Mouse (Mus musculus): ENCODE measurements around the gene Reln.

Reln gene

DNA sequence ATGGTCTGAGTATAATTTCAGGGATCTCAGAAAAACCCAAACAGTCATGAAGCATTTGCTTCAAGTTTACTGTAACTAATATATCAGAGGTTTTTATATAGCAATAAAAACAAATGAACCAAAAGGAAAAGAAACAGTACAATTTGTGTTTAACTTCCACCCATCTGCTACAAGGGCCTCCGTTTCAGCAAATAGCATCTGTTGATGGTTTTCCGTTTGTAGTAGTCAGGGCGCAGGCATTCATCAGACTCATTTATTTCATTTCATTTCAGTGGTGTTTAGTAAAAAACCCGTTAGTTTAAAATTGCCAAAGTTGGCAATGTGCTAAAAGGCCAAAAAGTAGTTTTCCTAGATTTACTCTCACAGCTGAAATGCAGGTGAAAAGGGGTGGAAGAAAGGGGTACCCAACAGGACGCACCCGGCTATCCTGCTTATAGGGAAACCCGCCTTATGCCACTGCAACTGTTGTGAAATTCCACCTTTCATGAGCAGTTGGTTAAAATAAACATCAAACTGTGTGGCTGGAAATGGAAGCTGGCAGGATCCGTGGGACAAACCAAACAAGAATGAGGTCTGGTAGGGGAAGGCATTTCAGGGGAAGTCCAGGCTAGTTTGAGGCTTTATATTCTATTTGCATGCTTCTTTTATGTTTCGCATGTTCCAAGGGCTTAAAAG lies 237.6 kb downstream of the Reln start:
- no peak for DNase-seq (ENCODE audit: low spot score)

DNA sequence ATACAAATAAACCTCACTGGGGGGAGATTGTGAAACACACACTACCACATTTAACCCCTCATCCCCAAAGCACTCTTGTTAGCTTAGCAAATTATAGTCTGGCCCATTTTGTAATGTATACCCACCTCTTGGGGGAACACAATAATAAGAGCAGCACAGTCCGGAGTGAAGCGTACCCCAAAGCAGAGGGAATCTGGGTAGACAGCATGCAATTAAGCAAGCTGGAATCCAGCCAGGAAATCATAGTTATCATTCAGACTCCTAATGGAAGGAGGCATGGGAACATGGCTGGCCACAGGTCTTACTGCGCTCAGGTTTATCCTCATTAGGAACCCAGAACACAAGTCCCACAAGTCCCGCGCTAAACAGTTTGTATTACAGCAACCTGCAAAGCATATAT lies 249.5 kb downstream of the Reln start:
- no peak for DNase-seq (ENCODE audit: low spot score)

DNA sequence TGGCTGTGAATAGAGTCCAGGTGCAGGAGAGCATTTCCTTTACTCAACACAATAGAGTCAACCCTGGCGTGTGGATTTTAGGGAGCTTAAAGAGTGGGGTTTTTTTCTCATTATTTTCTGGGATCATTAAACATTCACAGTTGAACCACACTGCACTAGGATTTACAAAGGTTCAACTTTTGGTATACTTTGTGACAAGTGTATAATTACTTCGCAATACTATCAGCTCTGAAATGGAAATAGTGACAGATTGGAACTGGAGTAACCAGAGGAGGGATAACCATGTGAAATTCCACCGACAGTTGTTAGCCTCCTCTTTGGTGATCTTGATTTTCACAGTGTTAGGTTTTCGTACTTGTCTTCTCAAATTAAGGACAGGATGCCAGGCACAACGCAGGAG lies 250.5 kb downstream of the Reln start:
- DNase-seq (ENCODE audit: low spot score), result no peak

DNA sequence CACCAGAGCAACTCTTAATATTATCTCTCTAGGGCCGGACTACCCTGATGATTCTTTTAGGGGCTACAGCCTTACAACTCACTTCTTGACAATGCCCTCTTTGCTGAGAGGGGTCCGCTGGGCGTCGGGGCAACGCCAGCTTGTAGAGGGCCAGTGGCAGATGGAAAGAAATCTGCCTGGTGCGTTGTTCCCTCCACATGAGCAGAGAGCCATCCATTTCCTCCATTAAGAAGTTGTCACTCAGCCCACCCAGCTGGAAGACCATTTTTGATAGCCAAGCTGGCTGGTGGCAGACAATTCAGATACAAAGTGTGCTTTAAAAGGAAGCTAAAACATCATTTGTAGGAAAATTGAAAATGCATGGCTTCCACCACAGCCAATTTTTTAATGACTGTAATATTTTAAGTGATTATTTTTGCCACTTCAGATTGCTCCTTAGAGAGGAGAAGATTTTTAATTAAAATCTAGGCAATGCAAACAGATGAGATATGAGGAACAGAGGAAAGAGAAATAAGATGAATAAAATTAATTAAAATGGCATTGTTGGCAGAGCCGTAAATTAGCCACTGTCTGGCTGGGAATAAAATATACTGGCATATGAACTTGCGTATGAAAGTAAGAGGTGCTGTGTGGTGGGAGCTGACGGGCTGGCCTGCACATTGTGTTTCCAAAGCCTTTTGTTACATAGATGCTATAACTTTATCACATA lies 251.2 kb downstream of the Reln start:
- DNase-seq (ENCODE audit: low spot score), result no peak

DNA sequence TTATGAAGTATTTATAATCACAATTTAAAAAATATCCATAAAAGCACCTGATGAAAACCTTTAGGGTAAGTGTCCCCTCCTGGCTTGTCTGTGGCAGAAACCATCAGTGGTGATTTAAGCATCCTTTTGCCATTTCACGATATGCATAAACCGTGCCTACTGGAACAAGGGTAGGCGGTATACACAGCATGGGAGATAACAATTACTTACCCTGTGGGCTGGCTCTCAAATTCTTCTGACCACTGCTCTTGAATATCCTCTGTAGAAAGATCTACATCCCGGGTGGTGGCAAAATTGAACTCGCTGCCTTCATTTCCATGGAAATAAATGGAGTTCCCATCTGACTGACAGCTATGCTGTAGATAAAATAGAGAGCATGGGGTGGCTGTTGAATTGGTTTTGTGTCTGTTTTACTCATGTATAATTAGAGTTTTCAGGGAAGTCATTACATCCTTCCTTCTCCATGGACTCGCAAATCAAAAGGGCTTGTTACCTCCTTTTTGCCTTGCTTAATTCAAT lies 264.0 kb downstream of the Reln start:
- DNase-seq (ENCODE audit: low spot score), result no peak

DNA sequence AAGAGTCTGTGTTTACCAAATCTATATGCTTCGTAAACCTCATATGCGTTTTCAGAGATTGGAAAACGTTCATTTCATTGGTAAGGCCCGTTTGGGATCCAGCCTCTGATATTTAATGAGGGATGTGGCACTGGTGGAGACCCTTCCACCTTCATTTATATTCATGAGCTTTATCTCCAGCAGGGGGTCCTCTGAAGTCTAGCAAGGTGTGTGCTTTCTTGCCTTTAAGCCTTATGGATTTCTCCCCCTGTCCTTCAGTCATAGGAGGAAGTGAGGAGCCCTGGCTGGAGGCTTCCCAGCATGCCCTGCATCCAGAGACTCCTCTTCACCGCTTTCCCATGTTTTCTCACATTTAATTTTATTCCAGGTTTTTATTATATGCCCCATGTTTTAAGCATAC lies 269.5 kb downstream of the Reln start:
- DNase-seq (ENCODE audit: low spot score), result no peak

GRCm38 (mm10) chr5:22072591-22072990 lies 271.9 kb downstream of the Reln start:
- no peak for DNase-seq (ENCODE audit: low spot score)

GRCm38 (mm10) chr5:22059251-22059650 lies 285.3 kb downstream of the Reln start:
- no peak for DNase-seq (ENCODE audit: low spot score)

GRCm38 (mm10) chr5:22041825-22042224 lies 302.7 kb downstream of the Reln start:
- no peak for DNase-seq (ENCODE audit: low spot score)

DNA sequence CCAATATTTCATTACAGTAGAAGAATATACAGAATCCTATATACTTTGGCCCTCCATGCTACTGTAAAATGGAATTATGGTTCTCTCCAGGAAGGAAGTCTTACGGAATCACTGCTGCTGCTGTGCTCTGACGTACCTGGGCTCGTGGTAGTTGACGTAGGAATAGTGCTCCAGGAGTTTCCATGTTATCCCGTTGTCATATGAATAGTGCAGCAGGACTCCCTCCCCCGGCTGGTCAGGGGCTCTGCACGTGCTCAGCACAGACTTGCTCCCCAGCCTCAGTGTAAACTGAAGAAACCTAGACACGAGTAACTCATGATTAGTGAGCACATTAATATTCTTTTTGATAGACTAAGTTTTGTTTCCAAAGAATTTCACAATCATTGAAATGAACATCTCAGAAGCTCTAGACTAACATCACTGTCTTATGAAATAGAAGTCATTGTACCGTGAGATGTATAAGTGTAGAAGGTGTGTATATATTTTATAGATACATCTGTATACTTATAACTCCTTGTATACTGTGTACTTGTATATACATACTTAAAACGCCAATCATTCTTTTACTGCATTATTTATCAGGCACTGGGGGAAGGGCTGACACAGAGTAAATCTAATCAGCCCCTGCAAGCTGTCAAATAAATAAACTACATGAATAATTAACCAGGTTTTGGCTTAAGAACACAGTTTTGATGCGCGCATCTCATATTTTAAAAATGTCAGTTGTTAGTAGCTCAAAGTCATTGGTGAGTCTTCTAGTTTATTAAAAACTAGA lies 304.9 kb downstream of the Reln start:
- no peak for DNase-seq (ENCODE audit: low spot score)

GRCm38 (mm10) chr5:22035201-22035600 lies 309.3 kb downstream of the Reln start:
- no peak for DNase-seq (ENCODE audit: low spot score)

- no peak for DNase-seq (ENCODE audit: low spot score)
Measured at GRCm38 (mm10) chr5:22033039-22033438, 311.5 kb downstream of the Reln start.

DNA sequence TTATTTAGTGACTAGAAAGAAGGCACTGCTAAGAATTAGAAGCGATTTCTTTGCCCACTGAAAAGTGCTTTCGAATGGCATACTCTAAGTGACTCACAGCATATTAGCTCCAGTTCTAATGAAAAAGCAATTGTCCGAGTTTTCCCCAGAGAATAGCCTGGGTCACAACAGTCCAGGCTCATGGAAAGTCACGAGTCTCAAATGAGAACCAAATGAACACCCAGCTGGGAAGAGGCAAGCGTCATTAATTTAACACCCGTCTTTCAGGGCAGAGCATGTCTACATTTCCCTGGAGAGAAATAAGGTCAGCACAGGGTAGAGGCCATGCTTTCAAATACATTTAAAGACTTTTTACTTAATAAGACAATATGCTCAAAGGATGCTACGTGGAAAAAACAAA lies 312.8 kb downstream of the Reln start:
- no peak for DNase-seq (ENCODE audit: low spot score)

DNA sequence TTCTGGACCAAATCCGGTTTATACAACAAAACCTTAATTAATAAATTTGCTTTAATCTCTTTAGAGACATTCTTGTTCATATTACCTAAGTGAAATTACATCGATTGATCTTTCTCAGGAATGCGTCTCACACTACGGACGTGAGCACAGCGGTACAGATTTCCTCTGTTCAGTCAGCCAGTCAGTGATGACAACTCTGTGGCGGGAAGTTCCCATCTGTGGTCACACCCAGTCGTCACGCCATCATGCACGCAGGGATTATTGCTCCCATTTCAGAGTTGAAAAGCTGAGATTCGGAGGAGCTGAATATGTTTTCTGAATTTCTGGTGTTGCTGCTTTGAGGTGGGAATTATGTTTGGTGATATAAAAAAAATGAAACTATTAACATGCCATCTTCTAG lies 316.1 kb downstream of the Reln start:
- no peak for DNase-seq (ENCODE audit: low spot score)

DNA sequence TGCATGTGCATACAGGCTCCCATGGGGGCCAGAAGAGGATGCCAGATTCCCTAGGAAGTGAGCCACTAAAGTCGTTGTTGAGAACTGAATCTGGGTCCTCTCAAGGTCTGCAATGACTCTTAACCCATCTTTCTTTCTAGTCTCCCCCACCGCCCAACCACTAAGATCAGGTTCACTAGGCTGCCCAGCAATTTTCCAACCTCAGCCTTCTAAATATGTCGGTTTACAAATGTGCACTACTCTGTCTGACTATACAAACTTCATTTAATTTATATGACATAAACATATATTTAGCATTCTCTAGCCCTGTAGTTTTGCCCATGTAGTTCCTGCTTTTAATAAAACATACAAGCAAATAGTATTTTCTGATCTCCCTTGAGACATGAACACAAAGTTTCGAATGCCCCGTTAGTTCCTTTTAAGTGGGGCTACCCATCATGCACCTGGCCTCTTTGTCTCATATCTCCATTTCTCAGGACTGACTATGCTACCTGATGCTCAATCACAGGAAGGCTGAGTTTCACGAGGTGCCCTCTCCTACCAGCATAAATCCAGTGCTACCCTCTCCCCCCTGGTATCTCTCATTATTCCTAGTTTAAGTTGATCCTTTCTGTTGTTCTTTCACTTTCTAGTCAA lies 317.1 kb downstream of the Reln start:
- DNase-seq (ENCODE audit: low spot score), result no peak

DNA sequence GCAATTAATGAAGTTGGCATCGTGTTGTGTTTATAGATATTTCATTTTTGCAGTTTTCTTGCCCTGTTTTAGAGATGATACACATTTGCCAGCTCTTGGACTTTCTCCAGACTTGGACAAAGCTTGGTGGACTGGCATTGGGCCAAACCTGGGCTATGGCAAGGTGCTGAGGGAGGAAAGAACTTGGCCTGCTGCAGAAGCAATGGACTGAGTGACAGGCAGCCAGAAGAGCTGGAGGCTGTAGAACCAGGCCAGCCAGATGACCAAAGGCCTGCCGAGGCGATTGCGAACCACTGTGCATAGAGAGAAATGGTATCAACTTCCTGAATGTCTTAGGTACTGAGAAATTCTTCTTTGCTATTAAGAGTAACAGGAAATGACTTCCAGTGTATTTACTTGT lies 318.8 kb downstream of the Reln start:
- no peak for DNase-seq (ENCODE audit: low spot score)

GRCm38 (mm10) chr5:22024108-22024507 lies 320.4 kb downstream of the Reln start:
- DNase-seq (ENCODE audit: low spot score), result no peak

DNA sequence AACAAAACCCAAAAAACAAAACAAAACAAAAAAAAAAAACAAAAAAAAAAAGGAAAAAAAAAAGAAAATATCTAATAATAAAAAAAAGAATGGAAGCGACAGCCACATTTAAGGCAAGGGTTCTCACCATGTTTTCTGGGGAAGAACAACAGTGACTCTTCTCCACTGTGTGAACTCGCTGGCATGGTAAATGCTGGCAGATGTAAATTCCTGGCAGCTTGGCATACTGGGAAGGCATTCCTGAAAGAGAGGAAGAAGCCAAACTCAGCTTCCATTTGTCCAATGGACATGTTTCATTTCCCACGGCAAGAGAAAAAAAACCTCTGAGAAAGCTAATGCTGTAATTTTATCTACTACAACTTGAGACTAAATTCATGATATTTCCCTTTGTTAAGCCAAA lies 326.6 kb downstream of the Reln start:
- no peak for DNase-seq (ENCODE audit: low spot score)

GRCm38 (mm10) chr5:22014459-22014858 lies 330.0 kb downstream of the Reln start:
- DNase-seq (ENCODE audit: low spot score), result no peak

GRCm38 (mm10) chr5:22009142-22009541 lies 335.4 kb downstream of the Reln start:
- no peak for DNase-seq (ENCODE audit: low spot score)

DNA sequence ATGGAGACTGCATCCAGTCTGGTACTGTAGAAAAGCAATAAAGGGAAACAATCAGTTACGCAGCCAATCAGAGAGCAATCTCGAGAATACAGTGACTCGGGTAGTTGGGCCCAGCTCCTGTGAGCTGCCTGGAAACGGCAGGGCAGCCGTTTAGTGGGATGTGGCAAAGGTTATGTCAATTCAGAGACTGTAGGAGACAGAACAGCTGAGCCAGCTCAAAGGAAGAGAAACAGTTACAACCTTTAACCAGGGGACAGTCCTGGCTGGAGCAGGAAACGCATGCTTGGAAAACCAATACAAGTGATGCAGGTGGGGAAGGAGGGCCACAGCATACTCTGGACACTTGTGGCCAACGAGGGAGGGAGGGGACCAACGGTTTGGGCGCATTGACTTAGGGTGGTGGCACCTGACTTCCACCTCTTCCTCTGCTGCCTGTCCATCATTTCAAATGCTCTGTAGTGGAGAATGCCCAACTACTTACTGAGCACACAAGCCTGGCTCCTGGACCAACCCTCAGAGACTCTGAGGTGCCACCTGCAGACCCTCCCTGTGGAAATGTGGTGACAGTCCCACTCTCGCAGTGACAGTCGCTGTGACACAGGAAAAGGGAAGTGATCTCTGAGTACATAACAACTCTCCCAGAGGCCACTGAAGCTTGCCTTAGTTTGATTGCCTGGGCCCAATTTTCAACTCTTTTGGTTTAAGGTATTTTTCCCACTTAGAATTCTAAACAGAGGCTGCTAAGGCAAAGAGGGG lies 337.0 kb downstream of the Reln start:
- DNase-seq (ENCODE audit: low spot score), result no peak

DNA sequence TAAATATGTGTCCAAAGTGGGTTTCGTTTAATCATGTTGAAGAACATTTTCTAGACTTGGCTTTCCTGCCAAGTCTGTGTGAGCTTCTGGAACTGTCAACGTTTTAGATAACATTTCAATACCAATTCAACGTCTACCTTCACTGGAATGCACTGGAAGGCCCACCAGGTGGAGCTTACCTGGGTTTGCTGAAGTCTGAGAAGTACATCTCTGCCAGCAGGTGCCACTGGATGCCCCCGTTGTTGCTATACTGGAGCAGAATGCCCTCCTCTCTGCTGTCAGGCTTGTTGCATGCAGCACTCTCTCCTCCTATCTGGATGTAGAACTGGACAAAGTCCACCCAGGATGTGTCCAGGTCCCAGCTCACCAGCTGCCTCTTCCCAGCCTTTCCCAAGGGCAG lies 340.6 kb downstream of the Reln start:
- DNase-seq (ENCODE audit: low spot score), result no peak
